Mouse (Mus musculus) cerebellum, postnatal 25 days (tissue): ENCODE measurements at regions not wholly inside any gene's neighbourhood (a gene's known extent, or its start where the extent isn't known, plus 50 kb on each side); places are given as distances from the start of the nearest gene placed in this dataset.
"Not testable (repeated sequence)": the region's sequence is repeated elsewhere in the genome, so short reads cannot be mapped to it uniquely, and the experiment has no call there.

Experiments
- DNase-seq, 2 experiments: peaks; one replicate each; pipeline ENCODE4 v3.0.0; 2021; ENCODE audit warnings: mixed read lengths in 2 of 2

GRCm38 (mm10) chr17:27279491-27280288 lies 75.4 kb upstream of the Lemd2 start:
- DNase-seq, result not testable (repeated sequence)

DNA sequence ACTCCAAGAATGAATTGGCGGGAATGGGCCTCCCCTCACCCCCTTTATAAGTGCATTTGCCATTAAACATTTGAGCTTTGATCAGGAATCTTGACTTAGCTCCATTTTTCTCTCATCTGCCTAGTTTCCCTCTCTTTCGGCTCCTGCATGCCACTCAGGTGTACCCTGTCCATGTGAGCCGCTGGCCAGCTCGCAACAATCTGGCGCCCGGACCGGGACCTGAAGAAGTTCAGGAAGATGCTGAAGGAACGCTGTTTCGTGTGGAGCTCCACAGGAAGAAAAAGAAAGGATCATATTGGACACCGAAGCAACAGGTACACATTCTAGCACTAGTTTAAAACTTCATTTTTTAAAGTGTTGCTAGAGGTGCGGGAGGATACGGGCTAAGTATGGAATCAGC lies 73.5 kb upstream of the Lemd2 start:
- not testable (repeated sequence) for DNase-seq

- not testable (repeated sequence) for DNase-seq
These were observed 67.5 kb upstream of the Lemd2 start for GRCm38 (mm10) chr17:27271756-27272155.

DNA sequence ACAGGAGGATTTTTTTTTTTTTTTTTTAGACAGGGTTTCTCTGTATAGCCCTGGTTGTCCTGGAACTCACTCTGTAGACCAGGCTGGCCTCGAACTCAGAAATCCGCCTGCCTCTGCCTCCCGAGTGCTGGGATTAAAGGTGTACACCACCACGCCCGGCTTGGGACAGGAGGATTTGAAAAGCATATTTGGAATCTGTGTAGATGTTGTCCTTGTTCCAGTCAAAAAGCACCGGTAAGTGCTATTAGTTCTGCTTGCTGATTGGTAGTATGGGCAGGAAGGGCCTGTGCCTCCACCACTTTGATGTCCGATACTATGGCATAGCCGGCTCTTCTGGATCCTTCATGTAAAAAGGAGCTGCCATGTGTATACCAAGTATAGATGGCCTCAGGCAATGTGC lies 66.5 kb upstream of the Lemd2 start:
- DNase-seq, result not testable (repeated sequence)

- not testable (repeated sequence) for DNase-seq
These were observed 60.3 kb upstream of the Lemd2 start for GRCm38 (mm10) chr17:27264607-27265006.

DNA sequence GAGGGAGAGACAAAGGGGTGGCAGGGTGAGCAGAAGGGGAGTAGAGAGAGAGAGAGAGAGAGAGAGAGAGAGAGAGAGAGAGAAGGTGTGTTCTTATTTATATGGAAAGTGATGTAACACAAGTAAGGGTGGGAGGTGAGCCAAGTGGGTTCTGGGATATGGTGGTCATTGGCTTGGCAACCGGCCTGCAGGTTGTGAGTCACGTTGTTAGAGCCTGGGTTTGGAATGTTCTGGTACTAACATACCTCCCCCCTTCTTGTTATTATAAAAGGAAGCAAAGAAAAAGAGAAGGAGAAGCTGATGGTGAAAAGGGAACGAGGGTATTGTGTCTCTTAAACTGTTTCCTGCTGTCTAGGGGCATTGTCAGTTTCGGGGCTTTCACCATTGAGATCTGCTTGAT lies 58.3 kb upstream of the Lemd2 start:
- no peak for DNase-seq

DNA sequence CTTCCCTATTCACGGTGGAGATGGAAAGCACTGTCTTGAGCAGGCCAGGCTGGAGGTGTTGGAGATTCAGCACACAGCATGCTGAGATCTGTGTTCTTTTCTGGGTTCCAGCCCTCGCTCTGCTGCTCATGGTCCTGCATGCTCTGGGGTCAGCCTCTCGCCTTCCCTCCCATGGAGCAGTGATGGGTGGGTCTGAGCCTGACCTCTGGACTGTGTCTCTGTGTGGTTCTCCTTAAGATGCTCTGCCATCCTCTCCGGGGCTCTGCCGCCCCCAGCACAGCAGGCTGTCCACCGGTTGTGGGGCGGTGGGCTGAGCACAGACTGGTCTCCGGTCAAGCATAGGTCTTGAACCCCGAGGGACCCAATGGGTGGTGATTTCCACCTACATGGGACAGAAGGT lies 57.7 kb upstream of the Lemd2 start:
- DNase-seq, result no peak

- no peak for DNase-seq
These were observed 57.0 kb upstream of the Lemd2 start for GRCm38 (mm10) chr17:27261251-27261650.

- DNase-seq, result no peak
These were observed 55.8 kb upstream of the Lemd2 start for GRCm38 (mm10) chr17:27260116-27260515.

- peak; percentile 68 to 80 for DNase-seq
These were observed 53.1 kb upstream of the Lemd2 start for GRCm38 (mm10) chr17:27257345-27257744.

GRCm38 (mm10) chr17:27255804-27256203 lies 51.5 kb upstream of the Lemd2 start:
- no peak for DNase-seq
